Mouse (Mus musculus): ENCODE data around the gene Enox1. TPM values are rescaled to one million over a fixed set of nuclear protein-coding genes. Genes with fewer than 3 reads are reported as not detected.

The Enox1 gene
- total and polyA plus RNA-seq, 2 experiments from 2014 or later, result 23.1 to 49.6 TPM

DNA sequence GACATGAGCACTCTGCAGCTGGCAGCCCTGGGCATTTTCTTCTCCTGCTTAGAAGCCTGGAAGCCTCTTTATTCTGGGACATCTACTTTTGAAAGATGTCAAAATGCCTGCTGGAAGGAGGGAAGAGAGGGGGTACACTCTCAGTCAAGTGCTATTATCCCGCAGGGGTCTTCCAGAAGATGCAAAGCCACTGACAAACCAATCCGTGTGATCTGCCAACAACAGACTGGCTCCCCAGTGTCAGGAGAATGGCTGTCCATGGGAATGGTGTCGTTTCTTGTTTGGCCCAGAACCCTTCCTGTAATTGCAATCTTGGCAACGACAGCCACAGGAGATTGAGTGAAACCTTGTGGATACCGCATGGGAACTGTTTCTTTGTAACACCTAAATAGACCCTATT, 390.8 kb downstream of the Enox1 start:
- WGBS, result 82% methylated on average over 5 of the region's 5 CpGs
- Histone ChIP-seq H3K9me3 (ENCODE audit: low read length) (no peaks in the 10 kb centered on the region), H3K27ac (ENCODE audit: low read depth, low read length) (no peak overlapping the region), H3K4me3 (ENCODE audit: low read depth, low read length) (no peak overlapping the region), H3K4me2 (ENCODE audit: low read depth, low read length, poor library complexity, severe bottlenecking) (no peak overlapping the region), H3K36me3 (ENCODE audit: insufficient read depth, low read length) (no peaks in the 10 kb centered on the region), H3K9ac (replicated peaks; ENCODE audit: low read length, poor library complexity, severe bottlenecking) (no peak overlapping the region), H3K4me1 (ENCODE audit: insufficient read depth, low read length) (no peaks in the 10 kb centered on the region), H3K27me3 (ENCODE audit: insufficient read depth, low read length) (no peaks in the 10 kb centered on the region)
- ATAC-seq (ENCODE audit: low FRiP score) (no peak), DNase-seq (ENCODE audit: low spot score) (peak; percentile 26)
- no peak for TF ChIP-seq CTCF (IDR thresholded peaks at IDR 0.05)

DNA sequence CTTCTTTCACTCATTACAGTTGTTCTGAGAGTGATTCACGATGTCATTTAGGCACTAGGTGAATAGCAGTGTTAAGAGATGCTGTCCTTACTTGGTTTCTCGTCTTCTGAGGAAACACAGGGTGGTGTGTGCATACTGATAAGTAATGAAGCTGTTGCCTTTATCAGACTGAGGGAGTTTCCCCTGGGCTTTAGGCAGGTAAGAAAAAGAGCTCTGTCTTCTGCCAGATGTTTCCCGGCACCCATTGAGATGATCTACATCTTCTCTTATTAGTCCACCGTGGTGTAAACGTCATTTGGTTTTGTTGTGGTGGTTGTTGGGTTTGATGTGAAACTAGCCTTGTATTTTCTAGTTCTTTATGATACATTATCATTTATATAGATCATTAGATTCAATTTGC, 392.4 kb downstream of the Enox1 start:
- DNase-seq (ENCODE audit: low spot score) (no peak), ATAC-seq (ENCODE audit: low FRiP score) (no peak)
- no peaks in the 10 kb centered on the region for H3K9me3 ChIP-seq (ENCODE audit: low read length)
- H3K4me2 ChIP-seq (ENCODE audit: low read depth, low read length, poor library complexity, severe bottlenecking), result no peak overlapping the region
- H3K9ac ChIP-seq (replicated peaks; ENCODE audit: low read length, poor library complexity, severe bottlenecking), result no peak overlapping the region
- no peak for TF ChIP-seq CTCF (IDR thresholded peaks at IDR 0.05)
- H3K27me3 ChIP-seq (ENCODE audit: insufficient read depth, low read length), result no peaks in the 10 kb centered on the region
- no peak overlapping the region for H3K27ac ChIP-seq (ENCODE audit: low read depth, low read length)
- 91% methylated on average over 5 of the region's 5 CpGs for WGBS
- no peaks in the 10 kb centered on the region for H3K36me3 ChIP-seq (ENCODE audit: insufficient read depth, low read length)
- no peaks in the 10 kb centered on the region for H3K4me1 ChIP-seq (ENCODE audit: insufficient read depth, low read length)
- H3K4me3 ChIP-seq (ENCODE audit: low read depth, low read length), result no peak overlapping the region

DNA sequence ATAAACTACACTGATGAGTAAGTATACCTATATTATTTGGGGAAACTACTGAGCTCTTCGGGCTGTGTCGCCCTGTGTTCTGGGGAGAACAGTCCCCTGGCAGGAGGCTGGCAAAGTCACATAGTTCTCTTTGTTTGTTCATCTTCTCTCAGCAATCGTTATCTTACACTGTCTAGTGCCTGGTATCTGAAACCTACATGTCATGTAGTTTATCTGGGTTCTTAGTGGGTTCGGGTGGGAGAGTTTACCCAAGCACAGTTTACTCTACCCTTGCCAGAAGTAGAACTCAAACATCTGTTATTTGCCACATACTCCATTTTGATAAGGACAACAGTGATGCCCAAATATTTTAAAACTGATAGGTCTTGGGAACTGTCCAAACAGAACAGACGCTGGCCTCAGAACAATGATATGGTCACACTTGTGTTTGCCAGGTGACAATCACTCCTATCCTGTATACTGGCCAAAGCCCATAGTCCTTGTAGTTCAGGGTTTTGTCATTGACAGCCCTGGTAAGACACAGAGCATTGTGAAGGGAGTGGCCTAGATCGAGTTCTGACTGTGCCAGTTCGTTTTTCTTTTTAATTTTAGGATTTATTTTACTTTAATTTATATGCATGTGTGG, 401.0 kb downstream of the Enox1 start:
- Histone ChIP-seq H3K4me2 (ENCODE audit: low read depth, low read length, poor library complexity, severe bottlenecking) (no peak overlapping the region), H3K4me3 (ENCODE audit: low read depth, low read length) (no peak overlapping the region), H3K4me1 (ENCODE audit: insufficient read depth, low read length) (no peaks in the 10 kb centered on the region), H3K27me3 (ENCODE audit: insufficient read depth, low read length) (no peaks in the 10 kb centered on the region), H3K9me3 (ENCODE audit: low read length) (no peaks in the 10 kb centered on the region), H3K27ac (ENCODE audit: low read depth, low read length) (no peak overlapping the region), H3K36me3 (ENCODE audit: insufficient read depth, low read length) (no peaks in the 10 kb centered on the region), H3K9ac (replicated peaks; ENCODE audit: low read length, poor library complexity, severe bottlenecking) (no peak overlapping the region)
- TF ChIP-seq CTCF (IDR thresholded peaks at IDR 0.05), result no peak
- no peak for DNase-seq (ENCODE audit: low spot score)
- no peak for ATAC-seq (ENCODE audit: low FRiP score)
- 91% methylated on average over 7 of the region's 7 CpGs for WGBS

DNA sequence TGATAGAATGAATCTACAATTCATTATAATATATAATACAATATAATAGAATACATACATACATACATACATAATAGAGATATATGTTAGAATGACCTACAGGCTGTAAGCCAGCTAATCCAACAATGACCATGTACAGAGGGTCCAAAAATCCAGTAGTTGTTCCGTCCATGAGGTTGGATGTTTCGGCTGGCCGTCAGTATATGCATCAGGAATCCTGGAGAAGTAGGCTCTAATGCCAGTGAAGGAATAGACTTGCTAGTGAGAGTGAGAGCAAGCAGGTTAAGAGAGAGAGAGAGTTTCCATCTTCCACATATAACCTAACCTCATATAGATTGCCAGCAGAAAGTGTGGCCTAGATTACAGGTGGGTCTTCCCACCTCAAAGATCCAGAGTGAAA, 402.3 kb downstream of the Enox1 start:
- H3K4me3 ChIP-seq (ENCODE audit: low read depth, low read length), result no peak overlapping the region
- no peaks in the 10 kb centered on the region for H3K4me1 ChIP-seq (ENCODE audit: insufficient read depth, low read length)
- no peaks in the 10 kb centered on the region for H3K27me3 ChIP-seq (ENCODE audit: insufficient read depth, low read length)
- 96% methylated on average over 3 of the region's 3 CpGs for WGBS
- H3K9ac ChIP-seq (replicated peaks; ENCODE audit: low read length, poor library complexity, severe bottlenecking), result no peak overlapping the region
- H3K27ac ChIP-seq (ENCODE audit: low read depth, low read length), result no peak overlapping the region
- H3K9me3 ChIP-seq (ENCODE audit: low read length), result no peaks in the 10 kb centered on the region
- no peak for ATAC-seq (ENCODE audit: low FRiP score)
- H3K4me2 ChIP-seq (ENCODE audit: low read depth, low read length, poor library complexity, severe bottlenecking), result no peak overlapping the region
- no peak for TF ChIP-seq CTCF (IDR thresholded peaks at IDR 0.05)
- DNase-seq (ENCODE audit: low spot score), result no peak
- no peaks in the 10 kb centered on the region for H3K36me3 ChIP-seq (ENCODE audit: insufficient read depth, low read length)

DNA sequence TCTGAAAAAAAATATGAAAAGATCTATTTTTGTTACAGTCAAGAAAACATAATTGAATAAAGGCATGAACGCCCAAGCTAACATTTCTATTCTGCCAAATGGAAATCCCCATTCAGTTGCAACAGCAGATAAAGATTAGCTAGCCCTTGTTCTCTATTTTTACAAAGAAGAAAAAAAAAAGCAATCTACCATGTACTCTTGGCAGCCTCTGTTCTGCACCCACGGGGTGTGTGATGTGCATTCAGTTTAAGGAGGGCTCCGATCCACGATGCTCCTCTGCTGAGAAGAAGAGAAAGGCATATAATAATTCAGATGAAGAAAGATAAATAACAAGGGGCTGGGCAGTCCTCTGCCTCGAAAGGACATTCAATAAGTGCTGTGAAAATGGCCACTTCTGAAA, 403.2 kb downstream of the Enox1 start:
- no peak for DNase-seq (ENCODE audit: low spot score)
- WGBS, result 35% methylated on average over 5 of the region's 5 CpGs
- ATAC-seq (ENCODE audit: low FRiP score), result no peak
- H3K36me3 ChIP-seq (ENCODE audit: insufficient read depth, low read length), result no peaks in the 10 kb centered on the region
- no peak for TF ChIP-seq CTCF (IDR thresholded peaks at IDR 0.05)
- H3K4me1 ChIP-seq (ENCODE audit: insufficient read depth, low read length), result no peaks in the 10 kb centered on the region
- H3K9ac ChIP-seq (replicated peaks; ENCODE audit: low read length, poor library complexity, severe bottlenecking), result no peak overlapping the region
- no peak overlapping the region for H3K27ac ChIP-seq (ENCODE audit: low read depth, low read length)
- no peaks in the 10 kb centered on the region for H3K27me3 ChIP-seq (ENCODE audit: insufficient read depth, low read length)
- no peak overlapping the region for H3K4me3 ChIP-seq (ENCODE audit: low read depth, low read length)
- H3K4me2 ChIP-seq (ENCODE audit: low read depth, low read length, poor library complexity, severe bottlenecking), result no peak overlapping the region
- no peaks in the 10 kb centered on the region for H3K9me3 ChIP-seq (ENCODE audit: low read length)

DNA sequence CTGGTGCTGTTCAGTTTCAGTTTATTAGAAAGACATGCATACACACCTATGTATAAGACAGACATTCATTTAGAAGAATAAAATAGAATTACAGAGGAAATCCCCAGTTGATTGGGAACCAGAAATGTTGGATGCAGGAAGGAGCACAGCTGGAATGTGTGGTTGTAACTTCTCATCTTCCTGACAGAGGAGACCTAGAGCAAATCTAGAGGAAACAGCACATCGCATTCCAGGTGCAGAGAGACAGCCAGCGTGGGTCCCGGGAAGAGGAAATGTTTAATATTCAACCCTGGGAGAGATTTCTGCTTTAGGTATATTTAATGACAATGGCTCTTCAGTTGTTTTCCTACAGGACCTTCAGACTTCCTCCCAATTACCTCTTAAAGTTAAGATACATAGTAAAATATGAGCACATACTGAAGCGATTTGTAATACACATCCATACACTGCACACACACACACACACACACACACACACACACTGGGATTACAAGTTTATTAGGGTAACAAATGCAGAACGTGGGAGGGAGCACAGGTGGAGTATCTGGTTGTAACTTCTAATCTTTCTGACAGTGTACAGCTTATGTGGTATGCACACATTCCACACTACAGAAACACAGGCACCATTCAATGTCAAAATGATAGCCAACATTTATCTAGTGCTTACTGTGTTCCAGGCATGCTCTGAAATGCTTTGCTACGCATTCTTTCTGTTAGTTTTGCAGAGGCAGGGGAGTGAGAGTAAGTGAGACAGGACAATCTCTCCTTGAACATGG, 405.4 kb downstream of the Enox1 start:
- Histone ChIP-seq H3K9ac (replicated peaks; ENCODE audit: low read length, poor library complexity, severe bottlenecking) (no peak overlapping the region), H3K36me3 (ENCODE audit: insufficient read depth, low read length) (no peaks in the 10 kb centered on the region), H3K4me3 (ENCODE audit: low read depth, low read length) (no peak overlapping the region), H3K9me3 (ENCODE audit: low read length) (no peaks in the 10 kb centered on the region), H3K4me2 (ENCODE audit: low read depth, low read length, poor library complexity, severe bottlenecking) (no peak overlapping the region), H3K27ac (ENCODE audit: low read depth, low read length) (no peak overlapping the region), H3K4me1 (ENCODE audit: insufficient read depth, low read length) (no peaks in the 10 kb centered on the region), H3K27me3 (ENCODE audit: insufficient read depth, low read length) (no peaks in the 10 kb centered on the region)
- no peak for ATAC-seq (ENCODE audit: low FRiP score)
- no peak for DNase-seq (ENCODE audit: low spot score)
- TF ChIP-seq CTCF (IDR thresholded peaks at IDR 0.05), result no peak
- WGBS, result 87% methylated on average over 6 of the region's 6 CpGs

Data from midbrain, postnatal 0 days (tissue).